Mouse (Mus musculus): ENCODE measurements around the gene Wdr70. TPM values are rescaled to one million over a fixed set of nuclear protein-coding genes. Genes with fewer than 3 reads are reported as not detected.

Gene Wdr70
- polyA plus RNA-seq, 1 experiment from 2014 or later, result 42.8 TPM

DNA sequence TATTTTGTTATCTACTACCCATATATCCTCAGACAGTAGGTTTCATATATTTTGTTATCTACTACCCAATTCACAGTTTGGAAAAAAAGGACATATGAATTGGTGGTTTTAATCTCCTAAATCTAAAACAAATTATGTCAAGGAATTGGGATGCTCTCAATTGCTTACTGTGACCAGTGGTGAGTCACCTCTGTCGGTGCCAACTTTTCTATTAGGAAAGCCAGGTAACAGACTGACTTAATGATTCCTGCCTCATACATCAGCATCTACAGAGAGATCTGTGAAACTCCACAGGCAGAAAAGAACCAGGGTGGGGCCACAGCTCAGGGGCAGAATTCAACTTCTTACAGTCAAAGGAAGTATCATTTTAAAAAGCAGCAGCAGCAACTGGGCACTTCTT lies 93.0 kb downstream of the Wdr70 start:
- H3K4me1 ChIP-seq (ENCODE audit: control insufficient read depth, insufficient read depth, low read length), result no peaks in the 10 kb centered on the region
- no peaks in the 10 kb centered on the region for H3K27me3 ChIP-seq (replicated peaks; ENCODE audit: control insufficient read depth, insufficient read depth, low read length)
- ATAC-seq (ENCODE audit: low read depth), result no peak
- no peak overlapping the region for H3K4me2 ChIP-seq (ENCODE audit: low read depth, low read length)
- H3K9ac ChIP-seq (ENCODE audit: low read depth, low read length), result no peak overlapping the region
- WGBS, result 87% methylated on average over 1 of the region's 1 CpGs
- DNase-seq (ENCODE audit: low spot score), result no peak
- no peak overlapping the region for H3K27ac ChIP-seq (replicated peaks; ENCODE audit: low read depth, low read length)
- no peaks in the 10 kb centered on the region for H3K9me3 ChIP-seq (ENCODE audit: control insufficient read depth, low read length)
- H3K36me3 ChIP-seq (ENCODE audit: control insufficient read depth, insufficient read depth, low read length), result no peaks in the 10 kb centered on the region
- H3K4me3 ChIP-seq (ENCODE audit: low read depth, low read length), result no peak overlapping the region

DNA sequence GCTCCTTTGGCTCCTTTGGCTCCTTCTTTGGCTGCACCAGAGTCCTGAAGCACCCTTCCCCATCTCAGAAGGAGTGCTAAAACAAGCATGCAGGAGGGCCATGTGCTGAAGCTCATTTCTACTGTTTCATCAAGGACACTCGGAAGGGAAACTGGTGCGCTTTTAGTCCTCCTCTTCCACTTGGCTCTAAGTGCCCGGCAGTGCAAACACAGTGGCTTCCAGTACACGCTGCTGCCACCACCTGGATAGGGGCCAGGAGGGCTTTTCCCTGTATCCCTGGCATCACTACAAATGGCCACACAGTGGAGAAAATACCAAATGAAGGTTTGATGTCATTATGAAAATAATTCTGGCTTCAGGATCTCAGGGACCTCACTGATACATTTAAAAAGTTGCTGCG lies 93.5 kb downstream of the Wdr70 start:
- no peak overlapping the region for H3K4me2 ChIP-seq (ENCODE audit: low read depth, low read length)

DNA sequence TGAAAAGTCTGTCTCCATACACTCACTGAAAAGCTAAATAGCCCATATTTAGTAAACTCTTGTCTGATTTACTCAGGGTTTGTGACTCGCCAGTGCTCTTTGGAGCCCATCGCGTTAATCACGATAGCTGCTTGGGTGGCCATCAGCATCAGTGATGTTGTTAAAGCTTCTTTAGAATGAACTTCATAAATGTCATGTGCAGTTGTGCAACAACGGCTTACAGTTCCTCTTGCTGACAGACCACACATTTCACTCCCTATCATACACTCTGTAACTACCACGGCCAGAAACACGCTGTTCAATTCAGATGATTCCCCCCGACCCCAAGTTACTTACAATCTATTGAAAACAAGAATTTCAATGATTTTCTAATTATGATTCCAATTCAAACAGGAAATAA lies 95.2 kb downstream of the Wdr70 start:
- ATAC-seq (ENCODE audit: low read depth) (no peak), DNase-seq (ENCODE audit: low spot score) (no peak)
- no peak overlapping the region for H3K4me3 ChIP-seq (ENCODE audit: low read depth, low read length)
- 87% methylated on average over 8 of the region's 8 CpGs for WGBS
- H3K36me3 ChIP-seq (ENCODE audit: control insufficient read depth, insufficient read depth, low read length), result no peaks in the 10 kb centered on the region
- no peak overlapping the region for H3K9ac ChIP-seq (ENCODE audit: low read depth, low read length)
- no peaks in the 10 kb centered on the region for H3K27me3 ChIP-seq (replicated peaks; ENCODE audit: control insufficient read depth, insufficient read depth, low read length)
- H3K27ac ChIP-seq (replicated peaks; ENCODE audit: low read depth, low read length), result no peak overlapping the region
- no peaks in the 10 kb centered on the region for H3K9me3 ChIP-seq (ENCODE audit: control insufficient read depth, low read length)
- H3K4me2 ChIP-seq (ENCODE audit: low read depth, low read length), result no peak overlapping the region
- H3K4me1 ChIP-seq (ENCODE audit: control insufficient read depth, insufficient read depth, low read length), result no peaks in the 10 kb centered on the region

More for the DNA sequence above, 93.5 kb downstream of the Wdr70 start:
- Histone ChIP-seq H3K9me3 (ENCODE audit: control insufficient read depth, low read length) (no peaks in the 10 kb centered on the region), H3K4me3 (ENCODE audit: low read depth, low read length) (no peak overlapping the region), H3K4me1 (ENCODE audit: control insufficient read depth, insufficient read depth, low read length) (no peaks in the 10 kb centered on the region), H3K27me3 (replicated peaks; ENCODE audit: control insufficient read depth, insufficient read depth, low read length) (no peaks in the 10 kb centered on the region), H3K9ac (ENCODE audit: low read depth, low read length) (no peak overlapping the region), H3K27ac (replicated peaks; ENCODE audit: low read depth, low read length) (no peak overlapping the region), H3K36me3 (ENCODE audit: control insufficient read depth, insufficient read depth, low read length) (no peaks in the 10 kb centered on the region)
- 73% methylated on average over 5 of the region's 5 CpGs for WGBS
- ATAC-seq (ENCODE audit: low read depth) (no peak), DNase-seq (ENCODE audit: low spot score) (no peak)

DNA sequence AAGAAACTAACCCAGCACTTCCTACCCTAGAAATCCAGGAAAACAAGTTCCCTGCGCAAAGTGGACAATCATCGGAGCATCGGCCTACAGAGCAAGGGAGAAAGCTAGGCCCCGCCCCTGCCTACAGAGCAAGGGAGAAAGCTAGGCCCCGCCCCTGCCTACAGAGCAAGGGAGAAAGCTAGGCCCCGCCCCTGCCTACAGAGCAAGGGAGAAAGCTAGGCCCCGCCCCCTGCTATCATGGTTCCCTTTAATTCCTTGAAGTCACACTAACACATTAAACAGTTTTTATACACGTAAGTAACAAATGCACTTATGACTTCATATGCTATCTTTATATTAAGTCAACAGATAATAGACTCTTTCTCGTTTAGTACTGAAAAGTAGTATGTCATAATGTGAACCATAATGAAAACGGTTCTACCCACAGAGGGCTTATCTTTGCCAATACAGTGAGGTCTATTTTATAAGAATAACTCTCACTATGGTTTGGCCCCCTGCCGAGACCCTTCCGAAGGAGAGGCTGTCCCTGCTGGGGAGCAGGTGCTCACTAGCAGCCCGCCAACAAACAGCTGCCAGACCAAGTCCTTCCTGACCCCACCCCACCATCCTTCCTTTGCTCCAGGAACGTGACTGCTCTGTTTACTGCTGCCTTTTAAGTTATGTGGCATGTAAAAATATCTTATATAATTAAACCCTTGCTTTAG lies 100.0 kb downstream of the Wdr70 start:
- WGBS, result 60% methylated on average over 14 of the region's 14 CpGs
- Histone ChIP-seq H3K27me3 (replicated peaks; ENCODE audit: control insufficient read depth, insufficient read depth, low read length) (no peaks in the 10 kb centered on the region), H3K4me1 (ENCODE audit: control insufficient read depth, insufficient read depth, low read length) (no peaks in the 10 kb centered on the region), H3K27ac (replicated peaks; ENCODE audit: low read depth, low read length) (no peak overlapping the region), H3K9ac (ENCODE audit: low read depth, low read length) (no peak overlapping the region), H3K4me3 (ENCODE audit: low read depth, low read length) (no peak overlapping the region), H3K4me2 (ENCODE audit: low read depth, low read length) (no peak overlapping the region), H3K36me3 (ENCODE audit: control insufficient read depth, insufficient read depth, low read length) (no peaks in the 10 kb centered on the region), H3K9me3 (ENCODE audit: control insufficient read depth, low read length) (no peaks in the 10 kb centered on the region)
- ATAC-seq (ENCODE audit: low read depth), result no peak
- peak; percentile 45 for DNase-seq (ENCODE audit: low spot score)

DNA sequence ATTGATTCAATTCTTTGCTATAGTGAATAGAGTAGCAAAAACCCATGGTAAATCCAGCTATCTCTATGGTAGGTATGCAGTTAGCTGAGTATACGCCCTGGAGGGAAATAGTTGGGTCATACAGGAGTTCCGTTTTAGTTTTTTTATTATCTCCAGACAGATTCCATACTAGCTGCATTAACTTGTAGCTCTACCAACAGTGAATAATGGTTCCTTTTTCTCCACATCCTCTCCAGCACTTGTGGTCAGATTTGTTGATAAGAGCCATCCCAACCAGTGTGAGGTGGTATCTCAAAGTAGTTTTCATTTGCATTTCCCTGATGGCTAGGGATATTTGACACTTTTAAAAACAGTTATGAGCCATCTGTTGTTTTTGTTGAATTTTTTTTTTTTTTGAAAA lies 100.9 kb downstream of the Wdr70 start:
- Histone ChIP-seq H3K9me3 (ENCODE audit: control insufficient read depth, low read length) (no peaks in the 10 kb centered on the region), H3K4me2 (ENCODE audit: low read depth, low read length) (no peak overlapping the region), H3K4me3 (ENCODE audit: low read depth, low read length) (no peak overlapping the region), H3K4me1 (ENCODE audit: control insufficient read depth, insufficient read depth, low read length) (no peaks in the 10 kb centered on the region), H3K9ac (ENCODE audit: low read depth, low read length) (no peak overlapping the region), H3K36me3 (ENCODE audit: control insufficient read depth, insufficient read depth, low read length) (no peaks in the 10 kb centered on the region), H3K27me3 (replicated peaks; ENCODE audit: control insufficient read depth, insufficient read depth, low read length) (no peaks in the 10 kb centered on the region), H3K27ac (replicated peaks; ENCODE audit: low read depth, low read length) (no peak overlapping the region)
- DNase-seq (ENCODE audit: low spot score) (no peak), ATAC-seq (ENCODE audit: low read depth) (no peak)
- 74% methylated on average over 2 of the region's 2 CpGs for WGBS

DNA sequence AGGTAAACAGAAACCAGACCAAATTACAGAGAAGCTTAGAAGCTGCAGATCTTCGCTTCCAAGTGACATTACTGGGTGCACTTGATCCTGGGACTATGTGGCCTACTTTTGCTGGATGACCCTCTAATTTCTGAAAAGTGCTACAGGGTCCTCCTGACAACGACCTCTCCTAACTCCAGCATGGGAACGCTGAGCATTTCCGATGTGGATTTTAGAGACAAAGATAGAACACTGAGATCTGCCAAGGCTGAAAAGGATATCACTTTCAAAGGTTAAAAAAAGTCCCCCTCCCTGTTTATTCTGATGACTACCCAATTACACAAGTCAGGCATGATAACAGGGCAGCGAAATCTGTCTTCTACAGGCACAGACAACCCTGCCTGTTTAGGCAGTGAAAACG lies 105.3 kb downstream of the Wdr70 start:
- H3K4me3 ChIP-seq (ENCODE audit: low read depth, low read length), result no peak overlapping the region
- no peaks in the 10 kb centered on the region for H3K4me1 ChIP-seq (ENCODE audit: control insufficient read depth, insufficient read depth, low read length)
- 60% methylated on average over 6 of the region's 6 CpGs for WGBS
- DNase-seq (ENCODE audit: low spot score) (no peak), ATAC-seq (ENCODE audit: low read depth) (0 out of 2 replicates have a peak, but pooled peaks have one; percentile 26)
- no peak overlapping the region; the same call in 1 of the 2 replicates for H3K27ac ChIP-seq (replicated peaks; ENCODE audit: low read depth, low read length)
- H3K9me3 ChIP-seq (ENCODE audit: control insufficient read depth, low read length), result no peaks in the 10 kb centered on the region
- no peak overlapping the region for H3K4me2 ChIP-seq (ENCODE audit: low read depth, low read length)
- no peaks in the 10 kb centered on the region for H3K27me3 ChIP-seq (replicated peaks; ENCODE audit: control insufficient read depth, insufficient read depth, low read length)
- no peak overlapping the region for H3K9ac ChIP-seq (ENCODE audit: low read depth, low read length)
- H3K36me3 ChIP-seq (ENCODE audit: control insufficient read depth, insufficient read depth, low read length), result no peaks in the 10 kb centered on the region

DNA sequence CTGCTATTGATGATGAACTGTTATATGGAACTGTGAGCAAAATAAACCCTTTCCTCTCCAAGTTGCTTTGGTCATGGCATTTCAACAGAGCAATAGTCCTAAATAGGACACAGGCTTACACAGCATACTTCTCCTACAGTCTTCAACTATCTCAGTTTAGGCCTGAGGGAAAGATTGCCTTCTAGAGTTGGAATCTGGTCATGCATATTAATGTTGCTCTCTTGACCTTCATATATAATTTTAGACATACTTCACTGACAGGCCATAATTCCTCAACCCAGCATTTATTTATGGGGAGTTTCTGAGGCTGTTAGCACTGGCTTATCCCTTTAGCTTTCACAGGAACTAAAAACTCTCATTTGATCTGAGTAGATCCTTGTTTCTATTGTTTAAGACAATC lies 108.9 kb downstream of the Wdr70 start:
- ATAC-seq (ENCODE audit: low read depth) (no peak), DNase-seq (ENCODE audit: low spot score) (no peak)
- Histone ChIP-seq H3K9ac (ENCODE audit: low read depth, low read length) (no peak overlapping the region), H3K4me2 (ENCODE audit: low read depth, low read length) (no peak overlapping the region), H3K4me3 (ENCODE audit: low read depth, low read length) (no peak overlapping the region), H3K4me1 (ENCODE audit: control insufficient read depth, insufficient read depth, low read length) (no peaks in the 10 kb centered on the region), H3K9me3 (ENCODE audit: control insufficient read depth, low read length) (no peaks in the 10 kb centered on the region), H3K27me3 (replicated peaks; ENCODE audit: control insufficient read depth, insufficient read depth, low read length) (no peaks in the 10 kb centered on the region), H3K27ac (replicated peaks; ENCODE audit: low read depth, low read length) (no peak overlapping the region), H3K36me3 (ENCODE audit: control insufficient read depth, insufficient read depth, low read length) (no peaks in the 10 kb centered on the region)

DNA sequence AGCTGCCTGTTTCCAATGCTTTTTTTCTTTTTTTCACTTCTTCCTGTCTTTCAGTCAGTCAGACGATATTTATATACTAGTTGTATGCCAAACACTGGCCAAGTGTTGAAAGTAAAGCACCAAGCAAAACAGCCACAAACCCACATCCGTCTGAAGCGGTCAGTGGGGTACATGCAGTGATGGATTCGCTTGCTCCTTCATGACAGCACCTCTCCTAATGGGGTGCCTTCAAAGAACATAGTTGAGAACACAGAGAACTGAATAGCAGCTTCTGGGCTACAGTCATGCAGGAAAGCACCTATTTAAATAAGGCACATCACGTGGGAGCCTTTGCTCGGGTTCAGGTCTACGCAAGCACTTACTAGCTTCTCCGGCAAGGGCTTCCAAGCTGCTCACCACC lies 111.6 kb downstream of the Wdr70 start:
- Histone ChIP-seq H3K9ac (ENCODE audit: low read depth, low read length) (no peak overlapping the region), H3K36me3 (ENCODE audit: control insufficient read depth, insufficient read depth, low read length) (no peaks in the 10 kb centered on the region), H3K9me3 (ENCODE audit: control insufficient read depth, low read length) (no peaks in the 10 kb centered on the region), H3K27me3 (replicated peaks; ENCODE audit: control insufficient read depth, insufficient read depth, low read length) (no peaks in the 10 kb centered on the region), H3K4me2 (ENCODE audit: low read depth, low read length) (no peak overlapping the region), H3K4me1 (ENCODE audit: control insufficient read depth, insufficient read depth, low read length) (no peaks in the 10 kb centered on the region), H3K4me3 (ENCODE audit: low read depth, low read length) (no peak overlapping the region), H3K27ac (replicated peaks; ENCODE audit: low read depth, low read length) (no peak overlapping the region)
- ATAC-seq (ENCODE audit: low read depth) (no peak), DNase-seq (ENCODE audit: low spot score) (no peak)
- 88% methylated on average over 8 of the region's 8 CpGs for WGBS

DNA sequence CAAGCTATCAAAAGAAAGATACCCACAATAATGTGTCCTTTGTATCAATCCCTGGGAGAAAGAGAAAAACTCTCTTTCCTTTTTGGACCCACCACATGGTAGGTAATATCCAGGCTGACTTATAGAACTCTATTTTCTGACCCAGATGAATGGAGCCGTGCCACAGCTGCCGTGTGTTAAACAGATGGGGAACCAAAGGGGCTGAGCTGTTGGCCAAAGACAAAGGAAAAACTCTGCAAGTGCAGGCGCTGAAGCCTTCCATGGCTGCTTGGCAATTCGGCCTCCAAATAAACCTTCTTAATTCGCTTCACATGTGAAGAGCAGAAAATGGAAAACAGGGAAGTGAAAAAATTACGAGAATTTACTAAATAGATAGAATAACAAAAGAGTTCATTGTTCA lies 112.7 kb downstream of the Wdr70 start:
- 36% methylated on average over 6 of the region's 6 CpGs for WGBS
- Histone ChIP-seq H3K27me3 (replicated peaks; ENCODE audit: control insufficient read depth, insufficient read depth, low read length) (no peaks in the 10 kb centered on the region), H3K9me3 (ENCODE audit: control insufficient read depth, low read length) (no peaks in the 10 kb centered on the region), H3K27ac (replicated peaks; ENCODE audit: low read depth, low read length) (no peak overlapping the region), H3K4me2 (ENCODE audit: low read depth, low read length) (no peak overlapping the region), H3K9ac (ENCODE audit: low read depth, low read length) (no peak overlapping the region), H3K4me1 (ENCODE audit: control insufficient read depth, insufficient read depth, low read length) (no peaks in the 10 kb centered on the region), H3K4me3 (ENCODE audit: low read depth, low read length) (no peak overlapping the region), H3K36me3 (ENCODE audit: control insufficient read depth, insufficient read depth, low read length) (no peaks in the 10 kb centered on the region)
- DNase-seq (ENCODE audit: low spot score) (peak; percentile 78), ATAC-seq (ENCODE audit: low read depth) (peak; percentile 63; the same call in 1 of the 2 replicates)
